Mouse (Mus musculus) hindbrain, embryonic 12.5 days (tissue): ENCODE results near the gene Tlr5. TPM values are rescaled to one million over a fixed set of nuclear protein-coding genes. Genes with fewer than 3 reads are reported as not detected.

Source experiments
- polyA plus RNA-seq: library from polyadenylated mRNA; unstranded; fragments of >200 nt; fragmentation: Nextera tagmentation; extraction: Ambion mirVana; gene quantifications from 2 replicates; pipeline ENCODE4 v1.2.1, GENCODE M21; 2016

The Tlr5 gene
- polyA plus RNA-seq, 1 experiment from 2014 or later, result 0.56 TPM

Other genes with a start within 250 kb of the Tlr5 start
- gene Ccdc185, start 205.6 kb upstream of the Tlr5 start, polyA plus RNA-seq, result not detected in 2 replicates
- 35.1 and 36.6 TPM in 2 replicates for gene Susd4, start 190.9 kb upstream of the Tlr5 start, polyA plus RNA-seq